Mouse (Mus musculus) embryonic facial prominence, embryonic 14.5 days (tissue): ENCODE data around the gene Casp9. TPM values are rescaled to one million over a fixed set of nuclear protein-coding genes. Genes with fewer than 3 reads are reported as not detected.
"Not testable (repeated sequence)": the region's sequence is repeated elsewhere in the genome, so short reads cannot be mapped to it uniquely, and the experiment has no call there.

ENCODE experiments used
- ATAC-seq: fragments of 200-750 bp; cut with Nextera tagmentation; 2 replicates; pipeline ENCODE4 v1.8.0; 2017; ENCODE audit warnings: low read depth, moderate number of reproducible peaks, moderate TSS enrichment
- DNase-seq: peaks from one replicate; pipeline ENCODE4 v3.0.0-alpha.2; 2015; ENCODE audit warnings: low spot score
- H3K27ac ChIP-seq: fragments of 300-500 bp; sonication (generic); replicated peaks from 2 replicates; pipeline ENCODE4 v1.5.1; 2014; ENCODE audit warnings: low read depth, mild to moderate bottlenecking, low read length, moderate library complexity
- H3K27me3 ChIP-seq: fragments of 300-500 bp; sonication (generic); replicated peaks from 2 replicates; pipeline ENCODE4 v1.6.1; 2014; ENCODE audit warnings: low read length; ENCODE audit not compliant: control insufficient read depth, insufficient read depth
- H3K36me3 ChIP-seq: fragments of 300-500 bp; sonication (generic); 2 replicates; pipeline ENCODE4 v1.6.1; 2014; ENCODE audit warnings: low read length, mixed read lengths; ENCODE audit not compliant: control insufficient read depth, insufficient read depth
- H3K4me1 ChIP-seq: fragments of 300-500 bp; sonication (generic); 2 replicates; pipeline ENCODE4 v1.6.1; 2014; ENCODE audit warnings: antibody characterized with exemption, low read length; ENCODE audit not compliant: control insufficient read depth, insufficient read depth
- H3K4me2 ChIP-seq: fragments of 300-500 bp; sonication (generic); 2 replicates; pipeline ENCODE4 v1.6.1; 2014; ENCODE audit warnings: low read depth, mild to moderate bottlenecking, low read length, moderate library complexity, mixed read lengths
- H3K4me3 ChIP-seq: fragments of 300-500 bp; sonication (generic); 2 replicates; pipeline ENCODE4 v1.5.1; 2014; ENCODE audit warnings: low read depth, mild to moderate bottlenecking, low read length
- H3K9ac ChIP-seq: fragments of 300-500 bp; sonication (generic); 2 replicates; pipeline ENCODE4 v1.6.1; 2014; ENCODE audit warnings: low read depth, mild to moderate bottlenecking, low read length, moderate library complexity, mixed read lengths
- H3K9me3 ChIP-seq: fragments of 300-500 bp; sonication (generic); 2 replicates; pipeline ENCODE4 v1.6.1; 2016; ENCODE audit warnings: low read length; ENCODE audit not compliant: control insufficient read depth
- whole genome bisulfite sequencing: fragments of 180-500 bp; shearing (Covaris S2); extraction: QIAGEN DNeasy Blood & Tissue Kit; methylation state at CpG from one replicate; pipeline ENCODE4 v1.1.7; 2014; 5-methylcytosine and 5-hydroxymethylcytosine counted together
- polyA plus RNA-seq: library from polyadenylated mRNA; unstranded; fragments of >200 nt; fragmentation: Nextera tagmentation; extraction: Ambion mirVana; gene quantifications from 2 replicates; pipeline ENCODE4 v1.2.1, GENCODE M21; 2014

Casp9 gene
- polyA plus RNA-seq, 1 experiment from 2014 or later, result 10.3 TPM

- Histone ChIP-seq H3K4me1 (peaks cover 21% of the 10 kb centered on the region), H3K27ac (no peak overlapping the region), H3K4me3 (no peak overlapping the region), H3K36me3 (peaks cover 86% of the 10 kb centered on the region), H3K9me3 (no peaks in the 10 kb centered on the region), H3K4me2 (no peak overlapping the region), H3K9ac (no peak overlapping the region), H3K27me3 (no peaks in the 10 kb centered on the region)
- DNase-seq (no peak), ATAC-seq (no peak)
- 84% methylated on average over 8 of the region's 8 CpGs for WGBS
Measured at GRCm38 (mm10) chr4:141769501-141770160, 23.8 kb upstream of the Casp9 start.

GRCm38 (mm10) chr4:141771823-141772222 lies 21.6 kb upstream of the Casp9 start:
- WGBS, result 93% methylated on average over 8 of the region's 8 CpGs

GRCm38 (mm10) chr4:141773019-141773418 lies 20.4 kb upstream of the Casp9 start:
- peaks cover 96% of the 10 kb centered on the region for H3K36me3 ChIP-seq
- not testable (repeated sequence) for H3K4me3 ChIP-seq, H3K9ac ChIP-seq, H3K4me1 ChIP-seq, H3K4me2 ChIP-seq, DNase-seq, H3K27me3 ChIP-seq, ATAC-seq, H3K9me3 ChIP-seq, H3K27ac ChIP-seq
- 86% methylated on average over 4 of the region's 4 CpGs for WGBS

More at GRCm38 (mm10) chr4:141771823-141772222, 21.6 kb upstream of the Casp9 start:
- no peaks in the 10 kb centered on the region for H3K9me3 ChIP-seq
- no peak overlapping the region for H3K4me2 ChIP-seq
- DNase-seq (no peak), ATAC-seq (no peak)
- peaks cover 13% of the 10 kb centered on the region for H3K4me1 ChIP-seq
- H3K27me3 ChIP-seq, result no peaks in the 10 kb centered on the region
- H3K27ac ChIP-seq, result no peak overlapping the region
- no peak overlapping the region for H3K9ac ChIP-seq
- no peak overlapping the region for H3K4me3 ChIP-seq
- H3K36me3 ChIP-seq, result peaks cover 97% of the 10 kb centered on the region

GRCm38 (mm10) chr4:141779828-141780227 lies 13.6 kb upstream of the Casp9 start:
- H3K27ac ChIP-seq, result no peak overlapping the region
- H3K4me1 ChIP-seq, result no peaks in the 10 kb centered on the region
- no peak for DNase-seq
- H3K27me3 ChIP-seq, result no peaks in the 10 kb centered on the region
- H3K4me3 ChIP-seq, result no peak overlapping the region
- H3K36me3 ChIP-seq, result peaks cover 96% of the 10 kb centered on the region
- no peak for ATAC-seq
- 93% methylated on average over 8 of the region's 8 CpGs for WGBS
- no peaks in the 10 kb centered on the region for H3K9me3 ChIP-seq
- H3K4me2 ChIP-seq, result no peak overlapping the region
- no peak overlapping the region for H3K9ac ChIP-seq

DNA sequence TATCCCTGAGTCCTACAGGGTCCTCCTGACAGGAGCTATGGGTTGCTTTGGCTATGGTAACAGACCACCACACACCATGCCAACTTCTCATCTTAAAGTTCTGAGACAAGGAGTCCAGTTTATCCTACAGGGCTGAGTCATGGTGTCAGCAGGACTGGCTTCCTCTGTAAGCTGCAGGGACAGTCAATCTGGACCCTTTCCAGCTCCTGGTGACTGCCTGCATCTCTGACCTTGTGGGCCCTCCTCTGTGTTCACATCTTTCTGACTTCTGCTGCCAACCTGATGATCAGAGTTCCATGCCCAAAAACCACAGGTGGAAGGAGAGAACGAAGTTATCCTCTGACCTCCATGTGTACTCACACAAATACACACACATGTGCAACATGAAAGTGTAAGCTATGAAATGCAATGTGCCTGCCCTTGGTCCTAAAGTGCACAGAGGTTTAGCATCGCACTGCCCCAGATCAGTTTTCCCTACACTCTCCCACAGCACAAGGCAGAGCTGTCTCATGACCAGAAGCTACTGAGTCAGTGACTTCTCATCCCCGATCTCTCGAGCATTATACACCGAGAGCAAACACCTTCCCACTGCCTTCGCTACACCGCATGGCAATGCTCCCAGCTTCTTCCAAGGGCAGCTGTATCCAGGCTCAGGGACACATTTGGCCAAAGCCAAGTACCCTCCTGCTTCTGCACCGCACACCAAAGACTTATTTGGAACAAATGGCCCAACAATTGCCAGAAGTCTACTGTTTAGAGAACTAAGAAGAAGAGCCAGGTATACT lies 12.0 kb upstream of the Casp9 start:
- H3K4me3 ChIP-seq, result no peak overlapping the region
- peaks cover 95% of the 10 kb centered on the region for H3K36me3 ChIP-seq
- no peak for ATAC-seq
- H3K27ac ChIP-seq, result no peak overlapping the region
- H3K27me3 ChIP-seq, result no peaks in the 10 kb centered on the region
- H3K9me3 ChIP-seq, result no peaks in the 10 kb centered on the region
- 98% methylated on average over 8 of the region's 8 CpGs for WGBS
- no peak for DNase-seq
- H3K4me1 ChIP-seq, result no peaks in the 10 kb centered on the region
- no peak overlapping the region for H3K9ac ChIP-seq
- no peak overlapping the region for H3K4me2 ChIP-seq

DNA sequence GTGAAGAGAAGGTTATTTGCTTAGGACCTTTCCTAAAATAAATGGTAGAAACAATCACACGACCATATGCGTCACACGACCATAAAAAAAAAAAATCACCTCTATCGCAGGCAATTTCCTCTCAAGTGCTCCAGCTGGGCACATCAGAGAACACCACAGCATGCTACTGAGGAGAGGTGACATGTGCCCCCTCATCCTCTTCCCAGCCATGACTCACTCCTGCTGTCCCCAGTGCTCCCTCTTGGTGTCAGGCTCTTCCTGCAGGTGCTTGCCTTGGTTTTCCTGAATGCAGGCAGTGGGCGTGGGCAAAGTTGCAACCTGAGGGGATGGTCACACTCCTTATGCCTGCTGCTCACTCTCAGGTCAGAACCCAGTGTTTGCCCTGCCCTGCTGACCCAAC lies 8.6 kb upstream of the Casp9 start:
- H3K4me2 ChIP-seq, result no peak overlapping the region

GRCm38 (mm10) chr4:141786141-141786540 lies 7.3 kb upstream of the Casp9 start:
- ATAC-seq, result no peak
- WGBS, result 90% methylated on average over 13 of the region's 13 CpGs
- DNase-seq, result no peak
- Histone ChIP-seq H3K27me3 (no peaks in the 10 kb centered on the region), H3K4me2 (no peak overlapping the region), H3K27ac (no peak overlapping the region), H3K9me3 (no peaks in the 10 kb centered on the region), H3K36me3 (peaks cover 67% of the 10 kb centered on the region), H3K4me1 (0 out of 2 replicates have a peak, but pooled peaks cover 3% of the 10 kb centered on the region), H3K9ac (no peak overlapping the region), H3K4me3 (no peak overlapping the region)

More for the DNA sequence above, 8.6 kb upstream of the Casp9 start:
- H3K4me1 ChIP-seq, result 0 out of 2 replicates have a peak, but pooled peaks cover 3% of the 10 kb centered on the region
- ATAC-seq (no peak), DNase-seq (no peak)
- H3K9ac ChIP-seq, result no peak overlapping the region
- H3K36me3 ChIP-seq, result peaks cover 80% of the 10 kb centered on the region
- H3K9me3 ChIP-seq, result no peaks in the 10 kb centered on the region
- no peak overlapping the region for H3K27ac ChIP-seq
- WGBS, result 82% methylated on average over 5 of the region's 5 CpGs
- H3K4me3 ChIP-seq, result no peak overlapping the region
- no peaks in the 10 kb centered on the region for H3K27me3 ChIP-seq

DNA sequence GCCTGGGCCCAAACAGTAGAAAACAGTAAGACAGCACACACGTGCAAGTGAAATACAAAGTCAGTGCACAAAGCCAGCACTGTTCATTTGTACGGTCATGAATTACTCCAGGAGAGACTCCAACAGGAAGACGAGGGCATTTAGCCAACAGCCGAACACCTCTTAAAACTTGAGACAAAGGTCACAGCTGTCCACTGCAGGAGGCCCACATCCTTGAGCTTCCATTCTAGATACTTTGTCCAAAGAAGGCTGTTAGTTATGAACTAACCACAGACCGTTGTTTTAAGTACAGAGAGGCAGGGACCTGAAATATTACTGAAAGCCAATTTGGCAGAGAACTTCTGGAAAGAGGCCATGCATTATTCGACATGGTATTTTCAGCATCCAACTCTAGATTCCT lies 6.4 kb upstream of the Casp9 start:
- Histone ChIP-seq H3K27ac (no peak overlapping the region), H3K27me3 (no peaks in the 10 kb centered on the region), H3K4me2 (no peak overlapping the region), H3K4me3 (no peak overlapping the region), H3K4me1 (0 out of 2 replicates have a peak, but pooled peaks cover 3% of the 10 kb centered on the region), H3K9me3 (no peaks in the 10 kb centered on the region), H3K36me3 (peaks cover 58% of the 10 kb centered on the region), H3K9ac (no peak overlapping the region)
- ATAC-seq (no peak), DNase-seq (peak; percentile 13)
- 71% methylated on average over 6 of the region's 6 CpGs for WGBS
